Mouse (Mus musculus) midbrain, postnatal 0 days (tissue): ENCODE measurements around the gene Orc3. TPM values are rescaled to one million over a fixed set of nuclear protein-coding genes. Genes with fewer than 3 reads are reported as not detected.

Experiments
- ATAC-seq: fragments of 200-750 bp; cut with Nextera tagmentation; 2 replicates; pipeline ENCODE4 v1.8.0; 2017; ENCODE audit warnings: moderate number of reproducible peaks, mild to moderate bottlenecking, moderate TSS enrichment, moderate library complexity; ENCODE audit not compliant: low FRiP score
- DNase-seq: peaks from one replicate; pipeline ENCODE4 v3.0.0-alpha.2; 2015; ENCODE audit warnings: low spot score
- H3K27ac ChIP-seq: fragments of 300-500 bp; sonication (generic); 2 replicates; pipeline ENCODE4 v1.5.1; 2014; ENCODE audit warnings: low read depth, mild to moderate bottlenecking, low read length, mixed read lengths
- H3K27me3 ChIP-seq: fragments of 300-500 bp; sonication (generic); 2 replicates; pipeline ENCODE4 v1.6.1; 2014; ENCODE audit warnings: low read length, control low read depth, mixed read lengths; ENCODE audit not compliant: insufficient read depth
- H3K36me3 ChIP-seq: fragments of 300-500 bp; sonication (generic); 2 replicates; pipeline ENCODE4 v1.6.1; 2014; ENCODE audit warnings: low read length, control low read depth, mixed read lengths; ENCODE audit not compliant: insufficient read depth
- H3K4me1 ChIP-seq: fragments of 300-500 bp; sonication (generic); 2 replicates; pipeline ENCODE4 v1.6.1; 2014; ENCODE audit warnings: mild to moderate bottlenecking, control low read depth, antibody characterized with exemption, low read length, mixed read lengths; ENCODE audit not compliant: insufficient read depth
- H3K4me2 ChIP-seq: fragments of 300-500 bp; sonication (generic); 2 replicates; pipeline ENCODE4 v1.6.1; 2014; ENCODE audit warnings: low read depth, mild to moderate bottlenecking, low read length, mixed read lengths; ENCODE audit not compliant: poor library complexity, severe bottlenecking
- H3K4me3 ChIP-seq: fragments of 300-500 bp; sonication (generic); 2 replicates; pipeline ENCODE4 v1.5.1; 2014; ENCODE audit warnings: low read depth, mild to moderate bottlenecking, low read length, moderate library complexity
- H3K9ac ChIP-seq: fragments of 300-500 bp; sonication (generic); replicated peaks from 2 replicates; pipeline ENCODE4 v1.6.1; 2014; ENCODE audit warnings: mild to moderate bottlenecking, low read length, moderate library complexity, mixed read lengths; ENCODE audit not compliant: poor library complexity, severe bottlenecking
- H3K9me3 ChIP-seq: fragments of 300-500 bp; sonication (generic); 2 replicates; pipeline ENCODE4 v1.6.1; 2016; ENCODE audit warnings: low read length, control low read depth
- CTCF ChIP-seq: IDR thresholded peaks from 2 replicates; pipeline ENCODE4 v1.5.1; 2016; ENCODE audit warnings: antibody characterized with exemption, mild to moderate bottlenecking
- WGBS: fragments of 180-500 bp; shearing (Covaris S2); extraction: QIAGEN DNeasy Blood & Tissue Kit; methylation state at CpG from one replicate; pipeline ENCODE4 v1.1.7; 2014; 5-methylcytosine and 5-hydroxymethylcytosine counted together
- polyA plus RNA-seq: library from polyadenylated mRNA; unstranded; fragments of >200 nt; fragmentation: Nextera tagmentation; extraction: Ambion mirVana; gene quantifications from 2 replicates; pipeline ENCODE4 v1.2.1, GENCODE M21; 2015
- total RNA-seq: library from RNA; depleted of rRNA; stranded (reverse); fragments of >200 nt; gene quantifications from 2 replicates; pipeline ENCODE4 v1.2.3, GENCODE M21; 2014; rRNA removed

Gene Orc3
- total RNA-seq (57.2 and 76.1 TPM in 2 replicates), polyA plus RNA-seq (61.3 and 65.0 TPM in 2 replicates)

DNA sequence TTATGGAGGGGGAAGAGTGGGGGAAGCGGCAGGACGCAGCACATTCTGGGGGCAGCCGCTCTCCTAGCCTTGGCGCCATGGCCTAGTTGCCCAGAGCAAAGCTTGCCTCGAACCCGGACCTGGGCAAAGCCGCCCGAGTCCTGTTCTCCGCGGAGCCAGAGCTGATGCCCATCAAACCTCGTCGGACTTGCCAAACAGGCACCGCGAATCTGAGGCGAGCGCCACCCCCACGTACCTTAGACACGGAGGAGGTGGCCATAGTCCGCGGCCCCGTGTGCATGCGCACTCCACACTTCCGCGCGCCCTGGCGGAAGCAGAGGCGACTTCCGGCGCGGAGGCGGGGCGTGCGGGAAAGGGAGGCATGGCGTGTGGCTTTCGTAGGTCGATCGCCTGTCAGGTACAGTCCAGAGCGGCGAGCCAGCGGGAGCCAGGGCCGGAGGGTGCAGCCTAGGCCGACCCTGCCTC is at the start of gene Orc3, which contains the start of gene Rars2:
Orc3 (minus strand) TSS at position 315 of the 465 bp plus-strand sequence.
Rars2 (plus strand) TSS at position 328 of the 465 bp plus-strand sequence.
- TF ChIP-seq CTCF = peak; percentile 55
- ATAC-seq = peak; percentile 98

DNA sequence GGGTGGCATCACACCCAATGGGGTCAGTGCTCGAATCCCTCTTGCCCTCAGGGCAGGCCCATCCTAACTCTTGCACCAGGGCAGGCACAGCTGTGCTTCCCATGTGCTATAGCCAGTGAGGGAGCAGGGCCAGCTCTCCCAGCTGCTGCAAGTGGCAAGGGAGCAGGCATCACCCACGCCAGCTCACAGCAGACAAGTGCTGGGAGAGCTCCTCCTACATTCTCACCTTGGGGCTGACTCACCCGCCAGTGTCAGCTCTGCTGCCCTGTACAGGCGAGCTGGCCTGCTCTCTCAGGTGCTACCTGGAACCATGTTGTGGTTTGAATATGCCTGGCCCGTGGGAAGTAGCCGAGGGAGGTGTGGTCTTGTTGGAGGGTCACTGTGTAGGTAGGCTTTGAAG is 47.2 kb upstream of the Orc3 start:
- Histone ChIP-seq H3K27ac (no peak overlapping the region), H3K36me3 (peaks cover 39% of the 10 kb centered on the region)
- no peak for ATAC-seq

More for the DNA sequence above, at the start of gene Orc3, which contains the start of gene Rars2:
- H3K36me3 ChIP-seq = peaks cover 1% of the 10 kb centered on the region; the same call in 1 of the 2 replicates
- H3K4me3 ChIP-seq = peak within 1 kb of the TSS; percentile 67
- peaks cover 13% of the 10 kb centered on the region for H3K4me1 ChIP-seq
- peak within 1 kb of the TSS; percentile 88 for H3K27ac ChIP-seq
- no peaks in the 10 kb centered on the region for H3K27me3 ChIP-seq
- H3K9ac ChIP-seq = peak within 1 kb of the TSS; percentile 71
- H3K4me2 ChIP-seq = peak within 1 kb of the TSS; percentile 82
- under 1% methylated on average over 38 of the region's 42 CpGs for WGBS
- H3K9me3 ChIP-seq = no peaks in the 10 kb centered on the region
- DNase-seq = peak; percentile 89

DNA sequence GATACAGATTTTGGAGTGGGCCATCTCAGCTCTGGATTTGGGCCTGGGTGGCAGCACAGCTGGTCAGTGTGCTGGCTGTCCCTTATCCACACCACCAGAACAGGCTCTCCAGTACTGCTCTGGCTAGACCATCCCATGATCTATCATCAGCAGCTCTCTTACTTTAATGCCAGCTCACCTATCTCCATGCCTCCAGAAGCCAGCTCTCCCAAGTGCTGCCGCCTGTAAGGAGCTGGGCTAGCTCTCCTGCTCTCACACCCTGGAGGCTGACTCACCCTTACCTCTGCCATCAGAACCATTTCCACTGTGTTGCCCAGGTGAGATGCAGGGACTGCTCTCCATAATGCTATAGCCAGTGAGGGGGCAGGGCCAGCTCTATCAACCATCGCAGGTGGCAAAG is 46.8 kb upstream of the Orc3 start:
- DNase-seq = no peak
- Histone ChIP-seq H3K4me1 (no peaks in the 10 kb centered on the region), H3K27ac (no peak overlapping the region), H3K9me3 (no peaks in the 10 kb centered on the region), H3K36me3 (peaks cover 41% of the 10 kb centered on the region), H3K4me2 (no peak overlapping the region), H3K27me3 (no peaks in the 10 kb centered on the region), H3K4me3 (no peak overlapping the region), H3K9ac (no peak overlapping the region)
- no peak for TF ChIP-seq CTCF
- no peak; the same call in 1 of the 2 replicates for ATAC-seq
- WGBS = 92% methylated on average over 2 of the region's 2 CpGs

More for the DNA sequence above, 47.2 kb upstream of the Orc3 start:
- Histone ChIP-seq H3K9me3 (no peaks in the 10 kb centered on the region), H3K4me3 (no peak overlapping the region), H3K9ac (no peak overlapping the region), H3K4me1 (no peaks in the 10 kb centered on the region), H3K4me2 (no peak overlapping the region), H3K27me3 (no peaks in the 10 kb centered on the region)
- TF ChIP-seq CTCF = no peak
- WGBS = 94% methylated on average over 6 of the region's 6 CpGs
- DNase-seq = no peak

DNA sequence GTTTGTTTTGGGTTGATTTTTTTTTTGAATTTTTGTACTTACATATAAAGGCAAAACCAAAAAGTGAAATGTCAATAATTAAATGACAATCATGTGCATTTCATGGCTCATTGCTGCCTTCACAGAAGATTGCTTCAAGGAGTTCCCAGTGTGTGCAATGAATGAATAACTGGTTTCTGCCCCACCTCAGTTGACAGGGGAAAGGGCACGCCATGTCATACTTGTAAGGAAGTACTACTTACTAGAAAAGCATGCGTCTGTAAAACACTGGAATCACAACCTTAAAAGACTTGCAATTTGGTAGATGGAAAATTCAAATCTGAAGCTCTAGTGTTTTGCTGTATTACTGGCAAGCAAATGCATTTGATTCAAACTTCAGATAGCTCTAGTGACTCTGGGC is 44.3 kb upstream of the Orc3 start:
- 97% methylated on average over 2 of the region's 2 CpGs for WGBS

DNA sequence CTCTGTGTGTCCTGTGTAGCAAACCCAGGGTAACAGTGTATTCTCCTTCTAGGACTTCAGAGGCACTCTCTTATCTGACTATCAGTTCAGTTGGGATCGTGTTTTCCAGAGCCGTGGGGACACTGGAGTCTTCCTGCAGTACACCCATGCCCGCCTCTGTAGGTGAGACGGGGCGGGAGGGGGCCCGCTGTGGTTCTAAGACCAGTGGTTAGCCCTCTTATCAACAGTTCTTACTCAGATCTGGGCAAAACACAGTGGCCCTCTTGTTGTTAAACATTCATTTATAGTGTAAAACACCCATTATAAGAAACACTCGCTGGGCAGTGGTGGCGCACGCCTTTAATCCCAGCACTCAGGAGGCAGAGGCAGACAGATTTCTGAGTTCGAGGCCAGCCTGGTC is 41.4 kb upstream of the Orc3 start:
- H3K4me2 ChIP-seq = no peak overlapping the region
- no peak for TF ChIP-seq CTCF
- no peaks in the 10 kb centered on the region for H3K9me3 ChIP-seq
- no peak for ATAC-seq
- no peak overlapping the region for H3K27ac ChIP-seq
- no peaks in the 10 kb centered on the region for H3K4me1 ChIP-seq
- no peak for DNase-seq
- H3K9ac ChIP-seq = no peak overlapping the region
- H3K4me3 ChIP-seq = no peak overlapping the region
- peaks cover 44% of the 10 kb centered on the region for H3K36me3 ChIP-seq
- no peaks in the 10 kb centered on the region for H3K27me3 ChIP-seq
- WGBS = 95% methylated on average over 10 of the region's 10 CpGs

More for the DNA sequence above, 44.3 kb upstream of the Orc3 start:
- Histone ChIP-seq H3K9ac (no peak overlapping the region), H3K4me3 (no peak overlapping the region), H3K27ac (no peak overlapping the region), H3K36me3 (peaks cover 43% of the 10 kb centered on the region), H3K27me3 (no peaks in the 10 kb centered on the region), H3K4me2 (no peak overlapping the region), H3K4me1 (no peaks in the 10 kb centered on the region), H3K9me3 (no peaks in the 10 kb centered on the region)
- ATAC-seq (no peak), DNase-seq (no peak)
- no peak for TF ChIP-seq CTCF

DNA sequence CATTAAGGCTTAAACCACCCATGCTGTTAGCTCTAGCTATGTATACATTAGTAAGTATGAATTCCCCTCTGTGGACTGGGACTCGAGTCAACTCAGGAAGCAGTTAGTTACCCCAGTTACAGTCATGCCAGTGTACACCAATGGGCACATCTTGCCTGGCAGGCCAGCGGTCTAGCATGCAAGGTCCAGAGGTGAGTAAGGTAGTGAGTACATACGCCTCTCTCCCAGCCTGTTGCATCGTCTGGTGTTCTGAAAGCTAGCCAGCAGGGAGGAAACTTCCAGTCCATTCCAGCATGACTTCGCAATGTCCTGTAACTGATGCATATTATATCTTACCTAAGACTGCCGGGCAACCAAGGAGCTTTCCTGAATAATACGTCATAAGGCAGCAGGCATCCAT is 38.4 kb upstream of the Orc3 start:
- TF ChIP-seq CTCF = no peak
- Histone ChIP-seq H3K4me1 (no peaks in the 10 kb centered on the region), H3K4me2 (no peak overlapping the region), H3K27me3 (no peaks in the 10 kb centered on the region), H3K9ac (no peak overlapping the region), H3K27ac (no peak overlapping the region), H3K4me3 (no peak overlapping the region), H3K9me3 (no peaks in the 10 kb centered on the region), H3K36me3 (peaks cover 45% of the 10 kb centered on the region)
- DNase-seq = no peak
- ATAC-seq = no peak
- 93% methylated on average over 7 of the region's 7 CpGs for WGBS
